Mouse (Mus musculus) hindbrain, embryonic 13.5 days (tissue): ENCODE data around the gene Arl5c. TPM values are rescaled to one million over a fixed set of nuclear protein-coding genes. Genes with fewer than 3 reads are reported as not detected.
"Not testable (repeated sequence)": the region's sequence is repeated elsewhere in the genome, so short reads cannot be mapped to it uniquely, and the experiment has no call there.

ENCODE experiments used
- ATAC-seq: fragments of 200-750 bp; cut with Nextera tagmentation; 2 replicates; pipeline ENCODE4 v1.8.0; 2017; ENCODE audit warnings: moderate TSS enrichment; ENCODE audit not compliant: low FRiP score
- H3K27ac ChIP-seq: fragments of 300-500 bp; sonication (generic); 2 replicates; pipeline ENCODE4 v1.5.1; 2015; ENCODE audit warnings: inconsistent platforms, mild to moderate bottlenecking, moderate library complexity
- H3K27me3 ChIP-seq: fragments of 300-500 bp; sonication (generic); 2 replicates; pipeline ENCODE4 v1.6.1; 2015; ENCODE audit warnings: mild to moderate bottlenecking, inconsistent platforms
- H3K36me3 ChIP-seq: fragments of 300-500 bp; sonication (generic); 2 replicates; pipeline ENCODE4 v1.6.1; 2015; ENCODE audit warnings: mild to moderate bottlenecking, inconsistent platforms
- H3K4me1 ChIP-seq: fragments of 300-500 bp; sonication (generic); replicated peaks from 2 replicates; pipeline ENCODE4 v1.6.1; 2015; ENCODE audit warnings: inconsistent platforms
- H3K4me2 ChIP-seq: fragments of 300-500 bp; sonication (generic); 2 replicates; pipeline ENCODE4 v1.6.1; 2015; ENCODE audit warnings: inconsistent platforms, mild to moderate bottlenecking, moderate library complexity
- H3K4me3 ChIP-seq: fragments of 300-500 bp; sonication (generic); 2 replicates; pipeline ENCODE4 v1.5.1; 2015; ENCODE audit warnings: mild to moderate bottlenecking, inconsistent platforms
- H3K9ac ChIP-seq: fragments of 300-500 bp; sonication (generic); 2 replicates; pipeline ENCODE4 v1.6.1; 2015; ENCODE audit warnings: mild to moderate bottlenecking, inconsistent platforms
- H3K9me3 ChIP-seq: fragments of 300-500 bp; sonication (generic); 2 replicates; pipeline ENCODE4 v1.6.1; 2016; ENCODE audit warnings: inconsistent platforms
- WGBS: fragments of 180-500 bp; shearing (Covaris S2); methylation state at CpG from one replicate; pipeline ENCODE4 v1.1.7; 2015; 5-methylcytosine and 5-hydroxymethylcytosine counted together
- microRNA-seq: library from miRNA; unstranded; fragments of <30 nt; microRNA quantifications from one replicate; pipeline ENCODE4, GENCODE M21; 2016
- polyA plus RNA-seq: library from polyadenylated mRNA; unstranded; fragments of >200 nt; fragmentation: Nextera tagmentation; extraction: Ambion mirVana; gene quantifications from 2 replicates; pipeline ENCODE4 v1.2.1, GENCODE M21; 2015

The Arl5c gene
- polyA plus RNA-seq, 1 experiment from 2014 or later: 10.7 TPM

DNA sequence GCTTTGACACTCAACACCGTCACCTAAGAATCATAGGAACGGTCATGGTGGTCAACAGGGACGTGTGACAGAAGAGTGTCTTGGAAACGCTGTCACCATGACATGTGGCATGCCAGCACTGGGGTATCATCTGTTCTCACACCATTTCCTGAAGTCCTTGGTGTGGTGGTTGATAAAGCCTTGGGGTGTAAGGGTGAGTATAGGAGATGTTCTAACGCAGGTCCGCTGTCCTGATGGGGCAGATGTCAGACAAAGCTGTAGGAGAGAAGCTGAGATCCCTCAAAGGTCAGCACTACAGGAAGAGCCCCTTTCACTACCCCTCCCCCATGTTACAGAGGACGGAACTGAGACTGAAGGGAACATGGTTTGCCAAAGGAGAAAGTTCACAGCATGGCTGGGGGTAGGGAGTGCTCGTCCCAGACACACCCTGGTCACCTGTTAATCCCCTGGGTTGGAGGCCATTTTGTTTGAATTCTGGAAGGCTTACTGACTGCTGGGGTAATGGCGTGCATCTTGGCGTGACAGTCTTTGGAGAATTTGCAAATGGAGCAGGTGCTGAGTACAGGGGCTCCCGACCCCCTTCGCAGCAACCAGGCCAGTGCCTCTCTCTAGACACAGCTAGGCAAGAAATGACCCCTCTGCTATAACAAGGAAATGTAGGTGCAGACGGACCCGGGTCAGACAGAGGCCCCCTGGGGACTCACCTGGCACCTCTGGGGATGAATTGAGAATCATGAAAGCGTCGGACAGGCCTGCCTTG lies 42.6 kb downstream of the Arl5c start:
- Histone ChIP-seq H3K4me2 (no peak overlapping the region), H3K36me3 (no peaks in the 10 kb centered on the region), H3K4me1 (peaks cover 39% of the 10 kb centered on the region), H3K27ac (no peak overlapping the region), H3K27me3 (no peaks in the 10 kb centered on the region), H3K4me3 (no peak overlapping the region), H3K9me3 (no peaks in the 10 kb centered on the region), H3K9ac (no peak overlapping the region)
- WGBS: 80% methylated on average over 16 of the region's 16 CpGs
- no peak for ATAC-seq

DNA sequence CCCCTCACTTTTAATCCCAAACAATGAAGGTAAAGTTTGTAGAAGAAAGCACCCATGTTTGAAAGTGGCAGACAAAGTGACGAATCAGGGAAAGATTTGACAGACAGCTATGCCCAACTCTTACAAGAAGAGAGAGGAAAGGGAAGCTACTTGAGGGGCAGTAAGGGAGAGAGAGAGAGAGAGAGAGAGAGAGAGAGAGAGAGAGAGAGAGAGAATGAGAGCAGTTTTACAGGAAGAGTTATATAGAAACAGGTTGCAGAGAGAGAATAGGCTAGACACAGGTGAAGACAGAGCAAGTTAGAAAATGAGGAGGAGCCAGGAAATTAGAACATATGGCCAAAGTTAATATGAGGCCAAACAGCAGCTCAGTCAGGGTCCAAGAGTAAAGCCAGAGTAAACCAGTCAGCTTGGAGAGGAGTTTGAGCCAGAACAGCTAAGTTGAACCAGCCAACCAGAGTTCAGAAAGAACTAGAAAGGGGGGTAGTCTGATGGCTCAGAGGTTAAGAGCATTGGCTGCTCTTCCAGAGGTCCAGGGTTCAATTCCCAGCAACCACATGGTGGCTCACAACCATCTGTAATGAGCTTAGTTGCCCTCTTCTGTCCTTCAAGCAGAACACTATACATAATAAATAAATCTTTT lies 43.5 kb downstream of the Arl5c start:
- no peak overlapping the region for H3K4me3 ChIP-seq
- no peaks in the 10 kb centered on the region for H3K9me3 ChIP-seq
- peaks cover 39% of the 10 kb centered on the region for H3K4me1 ChIP-seq
- no peak overlapping the region for H3K9ac ChIP-seq
- 89% methylated on average over 1 of the region's 1 CpGs for WGBS
- H3K27ac ChIP-seq: no peak overlapping the region
- no peak overlapping the region for H3K4me2 ChIP-seq
- H3K27me3 ChIP-seq: no peaks in the 10 kb centered on the region
- ATAC-seq: no peak
- H3K36me3 ChIP-seq: no peaks in the 10 kb centered on the region

DNA sequence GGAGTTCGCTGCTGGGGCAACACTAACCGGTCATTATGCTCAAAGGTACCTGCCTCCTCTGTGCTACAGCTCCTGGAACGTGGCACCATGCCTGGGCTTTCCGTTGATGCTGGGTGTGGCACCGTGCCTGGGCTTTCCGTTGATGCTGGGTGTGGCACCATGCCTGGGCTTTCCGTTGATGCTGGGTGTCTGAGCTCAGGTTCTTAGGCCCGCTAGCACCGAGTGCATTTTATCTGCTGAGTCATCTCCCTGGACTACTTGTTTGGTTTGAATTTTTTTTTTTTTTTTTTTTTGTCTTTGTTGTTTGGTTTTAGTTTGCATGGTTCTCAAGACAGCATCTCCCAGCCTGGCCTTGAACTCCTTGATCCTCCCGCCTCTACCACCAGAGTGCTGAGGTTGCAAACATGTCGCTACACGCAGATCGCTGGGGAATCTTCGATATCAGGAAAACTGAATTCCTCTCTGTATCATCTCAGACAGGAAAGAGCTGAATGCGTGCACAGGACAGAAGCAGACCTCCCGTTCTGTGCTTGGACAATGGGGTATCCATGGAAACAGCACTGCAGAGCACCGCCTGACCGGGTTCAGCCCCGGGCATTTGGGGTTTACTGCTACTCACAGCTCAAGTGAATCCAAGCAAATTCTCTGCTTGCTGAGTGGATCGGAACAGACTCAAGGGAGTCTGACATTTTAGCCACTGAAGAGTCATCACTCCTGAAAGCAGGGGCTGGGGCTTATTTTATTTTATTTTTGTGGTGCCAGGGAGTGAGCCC lies 46.1 kb downstream of the Arl5c start:
- Histone ChIP-seq H3K36me3 (no peaks in the 10 kb centered on the region), H3K4me2 (peak overlapping the region; percentile 8; the same call in 1 of the 2 replicates), H3K27ac (peak overlapping the region; percentile 60), H3K27me3 (no peaks in the 10 kb centered on the region), H3K4me1 (peaks cover 19% of the 10 kb centered on the region), H3K4me3 (no peak overlapping the region), H3K9me3 (no peaks in the 10 kb centered on the region), H3K9ac (no peak overlapping the region)
- ATAC-seq: peak; percentile 69
- WGBS: 37% methylated on average over 20 of the region's 20 CpGs

DNA sequence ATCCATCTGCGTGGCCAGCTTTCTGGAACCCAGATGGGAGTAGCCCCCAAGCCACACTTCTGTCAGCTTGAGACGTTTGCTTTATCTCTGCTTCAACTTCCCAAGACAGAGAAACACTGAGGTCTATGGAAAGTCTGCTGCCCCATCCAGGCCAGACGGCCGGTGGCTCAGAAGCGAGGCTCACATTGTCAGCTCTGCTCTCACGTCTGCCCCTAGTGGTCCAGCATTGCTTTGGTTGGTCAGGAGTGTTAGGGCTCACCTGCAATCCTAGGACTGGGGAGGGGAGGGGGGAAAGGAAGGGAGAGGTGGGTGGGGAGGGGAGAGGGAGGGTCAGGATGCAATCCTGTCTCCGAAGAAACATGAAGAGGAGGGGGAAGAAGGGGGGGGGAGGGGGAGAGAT lies 48.6 kb downstream of the Arl5c start:
- Histone ChIP-seq H3K9me3 (no peaks in the 10 kb centered on the region), H3K27ac (no peak overlapping the region), H3K4me3 (no peak overlapping the region), H3K9ac (no peak overlapping the region), H3K4me2 (no peak overlapping the region), H3K27me3 (no peaks in the 10 kb centered on the region), H3K4me1 (peaks cover 14% of the 10 kb centered on the region), H3K36me3 (no peaks in the 10 kb centered on the region)
- ATAC-seq: no peak
- 15% methylated on average over 7 of the region's 7 CpGs for WGBS

DNA sequence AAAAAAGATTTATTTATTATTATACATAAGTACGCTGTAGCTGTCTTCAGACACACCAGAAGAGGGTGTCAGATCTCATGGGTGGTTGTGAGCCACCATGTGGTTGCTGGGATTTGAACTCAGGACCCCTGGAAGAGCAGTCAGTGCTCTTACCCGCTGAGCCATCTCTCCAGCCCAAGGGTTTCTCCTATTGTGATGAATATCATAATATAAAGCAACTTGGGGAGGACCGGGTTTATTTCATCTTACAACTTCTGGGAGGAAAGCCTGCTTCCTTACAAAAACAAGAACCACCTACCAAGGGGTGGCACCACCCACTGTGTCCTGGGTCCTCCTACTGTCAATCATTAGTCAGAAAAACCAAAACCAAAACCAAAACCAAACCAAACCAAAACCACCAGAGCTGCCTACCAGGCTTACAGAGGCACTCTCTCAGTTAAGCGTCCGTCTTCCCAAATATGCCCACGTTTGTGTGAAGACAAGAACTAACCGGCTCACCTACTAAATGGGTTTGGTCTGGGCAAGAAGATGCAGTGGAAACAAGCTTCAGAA lies 50.2 kb downstream of the Arl5c start:
- H3K9me3 ChIP-seq, H3K27ac ChIP-seq, ATAC-seq, H3K4me2 ChIP-seq, H3K36me3 ChIP-seq, H3K9ac ChIP-seq, H3K4me3 ChIP-seq, H3K27me3 ChIP-seq: not testable (repeated sequence)
- H3K4me1 ChIP-seq: peaks cover 14% of the 10 kb centered on the region
- WGBS: 90% methylated on average over 7 of the region's 7 CpGs

DNA sequence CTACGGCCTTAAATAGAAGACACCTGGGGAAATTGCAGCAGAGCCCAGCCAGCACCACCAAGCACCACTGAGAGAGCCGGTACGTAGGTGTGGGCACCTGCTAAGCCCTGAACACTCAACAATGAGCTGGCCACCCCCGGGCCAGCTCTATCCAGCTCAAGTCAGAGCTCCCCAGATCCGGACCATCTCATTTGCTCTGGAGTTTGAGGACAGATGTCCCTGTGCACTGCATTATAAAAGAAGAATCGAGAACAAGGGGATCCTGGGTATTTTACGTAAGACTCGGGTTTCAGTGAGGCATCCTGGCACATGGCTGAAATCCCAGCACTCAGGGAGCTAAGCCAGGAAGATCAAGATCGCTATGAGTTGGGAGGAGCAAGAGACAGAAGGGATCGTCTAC lies 51.0 kb downstream of the Arl5c start:
- Histone ChIP-seq H3K27ac (no peak overlapping the region), H3K27me3 (no peaks in the 10 kb centered on the region), H3K4me1 (peaks cover 7% of the 10 kb centered on the region), H3K9me3 (no peaks in the 10 kb centered on the region), H3K9ac (no peak overlapping the region), H3K36me3 (no peaks in the 10 kb centered on the region), H3K4me3 (no peak overlapping the region), H3K4me2 (no peak overlapping the region)
- 87% methylated on average over 10 of the region's 10 CpGs for WGBS
- ATAC-seq: no peak

DNA sequence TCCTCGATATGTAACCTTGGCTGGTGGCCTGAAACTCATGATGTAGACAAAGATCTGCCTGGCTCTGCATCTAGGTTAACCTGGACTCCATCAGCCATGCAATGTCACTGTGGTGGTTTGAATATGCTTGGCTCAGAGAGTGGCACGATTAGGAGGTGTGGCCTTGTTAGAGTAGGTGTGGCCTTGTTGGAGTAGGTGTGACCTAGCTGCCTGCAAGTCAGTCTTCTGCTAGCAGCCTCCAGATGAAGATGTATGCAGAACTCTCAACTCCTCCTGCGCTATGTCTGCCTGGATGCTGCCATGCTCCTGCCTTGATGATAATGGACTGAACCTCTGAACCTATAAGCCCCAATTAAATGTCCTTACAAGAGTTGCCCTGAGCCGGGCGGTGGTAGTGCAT lies 52.7 kb downstream of the Arl5c start:
- ATAC-seq: no peak
- no peak overlapping the region for H3K4me3 ChIP-seq
- no peaks in the 10 kb centered on the region for H3K9me3 ChIP-seq
- H3K4me2 ChIP-seq: no peak overlapping the region
- no peaks in the 10 kb centered on the region for H3K4me1 ChIP-seq
- WGBS: 85% methylated on average over 5 of the region's 5 CpGs
- no peak overlapping the region for H3K27ac ChIP-seq
- no peak overlapping the region for H3K9ac ChIP-seq
- H3K36me3 ChIP-seq: no peaks in the 10 kb centered on the region
- no peaks in the 10 kb centered on the region for H3K27me3 ChIP-seq

DNA sequence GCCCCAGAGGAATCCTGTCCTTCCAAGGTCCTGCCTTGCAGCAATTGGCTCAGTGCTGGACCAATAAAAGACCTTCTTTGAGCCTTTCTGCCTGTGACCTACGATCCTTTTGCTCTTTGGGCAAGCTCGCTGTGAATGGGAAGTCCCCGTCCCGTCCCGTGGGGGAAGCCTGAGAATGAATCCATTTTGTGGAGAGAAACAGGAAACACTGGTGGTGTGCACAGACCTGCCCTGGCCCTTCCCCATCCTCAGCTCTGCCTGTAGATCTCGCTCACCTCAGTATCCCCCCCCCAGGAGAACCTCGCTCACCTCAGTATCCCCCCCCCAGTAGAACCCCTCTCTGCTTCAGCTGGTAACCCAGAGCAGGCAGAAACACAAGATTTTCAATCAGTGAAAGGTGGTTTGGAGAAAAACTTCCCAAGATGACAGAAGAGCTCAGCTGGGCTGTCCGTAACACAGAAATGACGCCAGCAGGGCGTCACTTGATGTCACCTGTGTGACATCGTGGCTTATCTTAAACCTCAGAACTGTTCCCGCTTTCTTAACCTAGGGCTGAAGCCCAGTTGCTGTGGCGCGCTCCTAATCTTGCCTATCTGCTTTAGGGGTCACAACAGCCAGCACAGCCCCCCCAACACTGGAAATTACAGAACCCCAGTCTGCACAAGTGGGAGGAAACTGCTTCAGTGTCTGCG lies 53.4 kb downstream of the Arl5c start:
- no peaks in the 10 kb centered on the region for H3K4me1 ChIP-seq
- no peak for ATAC-seq
- no peak overlapping the region for H3K4me3 ChIP-seq
- H3K4me2 ChIP-seq: no peak overlapping the region
- WGBS: 83% methylated on average over 15 of the region's 15 CpGs
- H3K36me3 ChIP-seq: no peaks in the 10 kb centered on the region
- H3K9me3 ChIP-seq: no peaks in the 10 kb centered on the region
- no peak overlapping the region for H3K27ac ChIP-seq
- no peaks in the 10 kb centered on the region for H3K27me3 ChIP-seq
- no peak overlapping the region for H3K9ac ChIP-seq

Small RNA genes lying within 50 kb of the gene (microRNA-seq; reads per million reads assigned to microRNA genes)
- gene Gm22461 (not detected), gene Gm27597 (not detected)

Other genes starting within 250 kb of the Arl5c start
- 17.6 and 18.3 TPM in 2 replicates for gene Cwc25, start 229.6 kb downstream of the Arl5c start, polyA plus RNA-seq
- gene 1700001P01Rik, start 220.3 kb downstream of the Arl5c start, polyA plus RNA-seq: 0.68 and 0.79 TPM in 2 replicates
- gene Rpl23, start 213.7 kb downstream of the Arl5c start, polyA plus RNA-seq: 369 and 380 TPM in 2 replicates
- gene Lasp1, start 197.2 kb downstream of the Arl5c start, polyA plus RNA-seq: 131 and 137 TPM in 2 replicates
- gene B230217C12Rik, start 155.4 kb downstream of the Arl5c start, polyA plus RNA-seq: 28.9 and 29.2 TPM in 2 replicates
- gene Fbxo47, start 112.0 kb downstream of the Arl5c start, polyA plus RNA-seq: 0.52 and 0.71 TPM in 2 replicates
- gene Plxdc1, start 9.7 kb downstream of the Arl5c start, polyA plus RNA-seq: 0.60 and 0.89 TPM in 2 replicates
- gene Cacnb1, start 26.9 kb upstream of the Arl5c start, polyA plus RNA-seq: 51.6 and 57.4 TPM in 2 replicates
- 689 and 706 TPM in 2 replicates for gene Rpl19, start 30.5 kb upstream of the Arl5c start, polyA plus RNA-seq
- gene Stac2, start 57.3 kb upstream of the Arl5c start, polyA plus RNA-seq: 4.2 and 5.2 TPM in 2 replicates
- 26.2 and 30.6 TPM in 2 replicates for gene Fbxl20, start 154.2 kb upstream of the Arl5c start, polyA plus RNA-seq
- gene Med1, start 197.1 kb upstream of the Arl5c start, polyA plus RNA-seq: 67.0 and 67.4 TPM in 2 replicates
- 12.1 and 12.2 TPM in 2 replicates for gene Cdk12, start 206.9 kb upstream of the Arl5c start, polyA plus RNA-seq